Mouse (Mus musculus) kidney, postnatal 0 days (tissue): ENCODE results near the gene Krtcap2. TPM values are rescaled to one million over a fixed set of nuclear protein-coding genes. Genes with fewer than 3 reads are reported as not detected.

Experiments used
- ATAC-seq: fragments of 200-750 bp; cut with Nextera tagmentation; replicated peaks from 2 replicates; pipeline ENCODE4 v1.8.0; 2017; ENCODE audit warnings: low read depth, moderate number of reproducible peaks, moderate TSS enrichment, moderate library complexity; ENCODE audit not compliant: low FRiP score
- DNase-seq: peaks from one replicate; pipeline ENCODE4 v3.0.0-alpha.2; 2016; ENCODE audit warnings: low spot score
- H3K27ac ChIP-seq: fragments of 300-500 bp; sonication (generic); 2 replicates; pipeline ENCODE4 v1.5.1; 2014; ENCODE audit warnings: mild to moderate bottlenecking
- H3K27me3 ChIP-seq: fragments of 300-500 bp; sonication (generic); 2 replicates; pipeline ENCODE4 v1.6.1; 2014; ENCODE audit warnings: low read length, mixed read lengths; ENCODE audit not compliant: insufficient read depth
- H3K36me3 ChIP-seq: fragments of 300-500 bp; sonication (generic); 2 replicates; pipeline ENCODE4 v1.6.1; 2014; ENCODE audit warnings: low read length, mixed read lengths; ENCODE audit not compliant: insufficient read depth
- H3K4me1 ChIP-seq: fragments of 300-500 bp; sonication (generic); replicated peaks from 2 replicates; pipeline ENCODE4 v1.6.1; 2014; ENCODE audit warnings: antibody characterized with exemption, low read length, mixed read lengths; ENCODE audit not compliant: insufficient read depth
- H3K4me2 ChIP-seq: fragments of 300-500 bp; sonication (generic); 2 replicates; pipeline ENCODE4 v1.6.1; 2014; ENCODE audit warnings: mild to moderate bottlenecking, low read length, moderate library complexity, mixed read lengths
- H3K4me3 ChIP-seq: fragments of 300-500 bp; sonication (generic); replicated peaks from 2 replicates; pipeline ENCODE4 v1.5.1; 2014; ENCODE audit warnings: low read depth, low read length
- H3K9ac ChIP-seq: fragments of 300-500 bp; sonication (generic); 2 replicates; pipeline ENCODE4 v1.6.1; 2014; ENCODE audit warnings: low read depth, low read length
- H3K9me3 ChIP-seq: fragments of 300-500 bp; sonication (generic); replicated peaks from 2 replicates; pipeline ENCODE4 v1.6.1; 2016; ENCODE audit warnings: low read length, inconsistent platforms, mixed read lengths
- CTCF ChIP-seq: IDR thresholded peaks from 2 replicates; pipeline ENCODE4 v1.5.1; 2016; ENCODE audit warnings: antibody characterized with exemption, low read depth, mild to moderate bottlenecking, moderate library complexity
- WGBS: fragments of 180-500 bp; shearing (Covaris S2); extraction: QIAGEN DNeasy Blood & Tissue Kit; methylation state at CpG from one replicate; pipeline ENCODE4 v1.1.7; 2014; 5-methylcytosine and 5-hydroxymethylcytosine counted together
- polyA plus RNA-seq: library from polyadenylated mRNA; unstranded; fragments of >200 nt; fragmentation: Nextera tagmentation; extraction: Ambion mirVana; gene quantifications from 2 replicates; pipeline ENCODE4 v1.2.1, GENCODE M21; 2015

The Krtcap2 gene
- polyA plus RNA-seq, 1 experiment from 2014 or later, result 371 TPM

DNA sequence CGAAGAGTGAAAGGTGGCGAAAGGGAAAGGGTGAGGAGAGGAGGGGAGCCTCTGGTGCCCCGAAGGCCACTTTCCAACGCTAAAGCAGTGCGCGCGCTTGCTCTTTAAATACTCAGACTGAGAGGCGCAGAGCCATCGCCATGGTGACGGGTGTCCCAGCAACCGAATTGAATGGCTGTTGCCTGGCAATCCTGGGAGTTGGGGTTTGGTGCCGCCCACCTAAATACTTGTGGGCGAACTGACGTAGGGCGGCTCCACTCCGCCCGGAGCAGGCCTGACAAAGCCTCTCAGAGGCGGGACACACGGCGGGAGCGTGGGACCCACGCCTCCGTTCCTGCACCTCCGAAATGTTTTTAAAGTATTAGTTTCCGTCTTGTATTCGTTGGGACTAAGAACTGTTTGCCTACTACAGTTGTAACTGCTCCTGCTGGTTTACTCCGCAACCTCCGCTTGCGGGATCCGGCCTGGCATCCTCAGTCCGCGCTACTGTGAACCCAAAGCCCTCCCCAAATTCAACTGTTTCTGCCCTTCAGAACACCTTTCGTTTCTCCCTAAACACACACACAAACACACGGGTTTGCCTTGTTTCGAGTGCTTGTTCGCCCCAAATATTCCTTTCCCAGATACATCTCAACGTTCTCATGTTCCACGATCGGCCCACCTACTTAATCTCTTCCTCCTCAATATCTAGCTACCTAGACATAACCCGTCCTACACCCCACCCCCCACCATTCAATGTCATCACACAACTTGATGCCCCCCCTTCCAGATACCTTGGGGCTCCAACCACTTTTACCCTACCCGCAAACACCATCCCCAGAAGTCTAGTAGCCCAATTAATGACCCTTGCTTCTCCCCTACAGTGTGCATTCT lies 18.2 kb upstream of the Krtcap2 start:
- DNase-seq, result peak; percentile 95
- Histone ChIP-seq H3K4me3 (peak overlapping the region; percentile 33), H3K27ac (peak overlapping the region; percentile 85), H3K27me3 (no peaks in the 10 kb centered on the region), H3K4me1 (peaks cover 24% of the 10 kb centered on the region), H3K4me2 (peak overlapping the region; percentile 69), H3K36me3 (no peaks in the 10 kb centered on the region), H3K9ac (peak overlapping the region; percentile 48), H3K9me3 (no peaks in the 10 kb centered on the region)
- TF ChIP-seq CTCF, result no peak
- peak; percentile 74 for ATAC-seq
- WGBS, result 4% methylated on average over 41 of the region's 41 CpGs

DNA sequence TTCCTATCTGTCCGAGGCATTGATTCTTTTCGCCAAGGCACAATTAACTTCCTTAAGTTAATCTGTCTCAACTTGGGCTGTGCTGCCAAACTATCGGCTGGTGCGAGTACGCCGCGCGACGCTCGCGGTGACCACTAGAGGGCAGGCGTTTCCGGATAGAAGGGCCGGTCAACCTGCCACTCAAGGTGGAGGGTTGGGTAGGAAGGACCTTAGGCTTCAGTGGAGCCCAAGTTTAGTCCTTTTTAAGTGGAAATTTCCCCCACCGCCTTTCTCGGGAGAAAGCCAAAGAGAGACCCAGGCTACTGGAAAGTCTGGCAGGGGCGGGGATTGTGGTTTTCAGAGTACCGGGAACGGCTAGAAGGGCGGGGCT lies 17.6 kb upstream of the Krtcap2 start:
- peak overlapping the region; percentile 85 for H3K27ac ChIP-seq
- peak; percentile 97 for TF ChIP-seq CTCF
- under 1% methylated on average over 20 of the region's 20 CpGs for WGBS
- H3K27me3 ChIP-seq, result no peaks in the 10 kb centered on the region
- ATAC-seq (peak; percentile 56), DNase-seq (peak; percentile 94)
- H3K9me3 ChIP-seq, result no peaks in the 10 kb centered on the region
- H3K4me2 ChIP-seq, result peak overlapping the region; percentile 69
- H3K36me3 ChIP-seq, result no peaks in the 10 kb centered on the region
- H3K4me3 ChIP-seq, result peak overlapping the region; percentile 33
- peak overlapping the region; percentile 35; the same call in 1 of the 2 replicates for H3K9ac ChIP-seq
- peaks cover 27% of the 10 kb centered on the region for H3K4me1 ChIP-seq

DNA sequence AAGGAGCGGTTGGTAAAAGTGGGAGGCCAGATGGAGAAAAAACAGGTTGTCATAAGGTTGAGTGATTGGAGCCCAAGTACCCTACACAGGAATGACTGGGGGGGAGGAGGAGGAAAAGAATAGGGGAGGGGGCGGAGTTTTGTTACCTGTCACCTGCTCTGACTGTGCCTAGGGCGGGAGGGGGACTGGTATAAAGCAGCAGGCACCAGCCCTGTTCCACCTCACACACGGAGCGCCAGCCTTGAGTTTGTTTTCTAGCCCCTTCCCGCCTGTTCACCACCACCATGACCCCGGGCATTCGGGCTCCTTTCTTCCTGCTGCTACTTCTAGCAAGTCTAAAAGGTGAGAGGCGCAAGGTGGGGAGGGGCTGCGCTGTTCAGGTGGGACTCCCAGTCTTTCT lies 16.9 kb upstream of the Krtcap2 start, which contains the start of gene Muc1:
Gene Muc1, plus strand, starts transcription at position 222 of the 400 bp plus-strand sequence.
- H3K4me1 ChIP-seq, result peaks cover 27% of the 10 kb centered on the region
- H3K4me2 ChIP-seq, result peak within 1 kb of the TSS; percentile 69
- no peaks in the 10 kb centered on the region for H3K36me3 ChIP-seq
- no peaks in the 10 kb centered on the region for H3K9me3 ChIP-seq
- H3K27ac ChIP-seq, result peak within 1 kb of the TSS; percentile 85
- 32% methylated on average over 10 of the region's 10 CpGs for WGBS
- no peak for DNase-seq
- no peak for TF ChIP-seq CTCF
- 0 out of 2 replicates have a peak, but pooled peaks have one; percentile 4 for ATAC-seq
- no peaks in the 10 kb centered on the region for H3K27me3 ChIP-seq
- peak within 1 kb of the TSS; percentile 35; the same call in 1 of the 2 replicates for H3K9ac ChIP-seq
- peak within 1 kb of the TSS; percentile 33 for H3K4me3 ChIP-seq

DNA sequence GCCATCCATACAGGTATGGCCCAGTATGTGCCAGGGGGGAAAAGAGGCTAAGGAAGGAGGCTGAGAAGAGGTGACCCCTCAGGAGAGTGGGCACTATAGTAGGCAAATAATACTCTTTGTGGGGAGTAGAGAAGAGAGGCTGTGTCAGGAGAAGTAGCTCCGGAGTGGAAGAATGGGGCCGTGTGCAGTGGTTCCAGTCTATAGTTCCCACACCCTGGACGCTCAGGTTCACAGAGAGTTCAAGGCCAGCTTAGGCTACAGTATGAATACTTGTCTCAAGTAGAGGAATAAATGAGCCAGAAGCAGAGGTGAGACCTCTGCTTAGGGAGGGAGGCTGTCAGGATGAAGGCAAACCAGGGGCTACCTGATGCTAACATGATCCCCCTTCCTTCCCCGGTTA lies 16.5 kb upstream of the Krtcap2 start:
- Histone ChIP-seq H3K4me2 (peak overlapping the region; percentile 69), H3K4me3 (peak overlapping the region; percentile 33), H3K27me3 (no peaks in the 10 kb centered on the region), H3K9ac (peak overlapping the region; percentile 31; the same call in 1 of the 2 replicates), H3K27ac (peak overlapping the region; percentile 85), H3K4me1 (peaks cover 27% of the 10 kb centered on the region), H3K9me3 (no peaks in the 10 kb centered on the region), H3K36me3 (no peaks in the 10 kb centered on the region)
- TF ChIP-seq CTCF, result no peak
- ATAC-seq, result no peak
- WGBS, result 39% methylated on average over 4 of the region's 4 CpGs
- no peak for DNase-seq

DNA sequence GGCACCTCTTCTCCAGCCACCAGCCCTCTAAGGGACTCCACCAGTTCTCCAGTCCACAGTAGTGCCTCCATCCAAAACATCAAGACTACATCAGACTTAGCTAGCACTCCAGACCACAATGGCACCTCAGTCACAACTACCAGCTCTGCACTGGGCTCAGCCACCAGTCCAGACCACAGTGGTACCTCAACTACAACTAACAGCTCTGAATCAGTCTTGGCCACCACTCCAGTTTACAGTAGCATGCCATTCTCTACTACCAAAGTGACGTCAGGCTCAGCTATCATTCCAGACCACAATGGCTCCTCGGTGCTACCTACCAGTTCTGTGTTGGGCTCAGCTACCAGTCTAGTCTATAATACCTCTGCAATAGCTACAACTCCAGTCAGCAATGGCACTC lies 15.2 kb upstream of the Krtcap2 start:
- no peak for TF ChIP-seq CTCF
- ATAC-seq (no peak), DNase-seq (no peak)
- Histone ChIP-seq H3K27ac (no peak overlapping the region), H3K4me2 (peak overlapping the region; percentile 69), H3K4me1 (peaks cover 27% of the 10 kb centered on the region), H3K27me3 (no peaks in the 10 kb centered on the region), H3K9ac (no peak overlapping the region), H3K36me3 (no peaks in the 10 kb centered on the region), H3K9me3 (no peaks in the 10 kb centered on the region), H3K4me3 (no peak overlapping the region)
- 91% methylated on average over 2 of the region's 2 CpGs for WGBS

DNA sequence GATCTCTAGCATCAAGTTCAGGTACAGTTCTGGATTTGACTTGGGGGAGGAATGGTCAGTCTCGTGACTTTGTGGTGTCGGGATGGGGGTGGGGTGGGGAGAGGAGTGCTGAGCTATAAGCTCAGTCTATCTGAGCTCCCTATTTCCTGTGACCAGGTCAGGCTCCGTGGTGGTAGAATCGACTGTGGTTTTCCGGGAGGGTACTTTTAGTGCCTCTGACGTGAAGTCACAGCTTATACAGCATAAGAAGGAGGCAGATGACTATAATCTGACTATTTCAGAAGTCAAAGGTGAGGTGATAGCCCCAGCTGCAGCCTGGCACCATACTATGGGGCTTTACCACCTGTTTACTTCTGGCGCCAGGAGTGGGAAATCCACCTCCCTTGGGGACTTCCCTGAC lies 14.4 kb upstream of the Krtcap2 start:
- no peak for ATAC-seq
- H3K4me2 ChIP-seq, result peak overlapping the region; percentile 69
- H3K4me3 ChIP-seq, result 0 out of 2 replicates have a peak overlapping the region, but pooled peaks have one; percentile 4

More for the DNA sequence above, 14.4 kb upstream of the Krtcap2 start:
- no peak for DNase-seq
- H3K27me3 ChIP-seq, result no peaks in the 10 kb centered on the region
- H3K9ac ChIP-seq, result no peak overlapping the region
- WGBS, result 57% methylated on average over 7 of the region's 7 CpGs
- H3K9me3 ChIP-seq, result no peaks in the 10 kb centered on the region
- H3K36me3 ChIP-seq, result no peaks in the 10 kb centered on the region
- peaks cover 23% of the 10 kb centered on the region for H3K4me1 ChIP-seq
- TF ChIP-seq CTCF, result no peak
- no peak overlapping the region for H3K27ac ChIP-seq
